Mouse (Mus musculus) E14TG2a.4 (cell line): ENCODE data around the gene Rell1.

Experiments
- CTCF ChIP-seq: conservative IDR thresholded peaks from 2 replicates; pipeline ENCODE4 v1.5.1; 2014; ENCODE audit warnings: low read length
- NANOG ChIP-seq: IDR thresholded peaks from 2 replicates; pipeline ENCODE4 v1.6.1; 2014; ENCODE audit warnings: borderline replicate concordance, low read length, mixed read lengths
- POU5F1 ChIP-seq: IDR thresholded peaks from 2 replicates; pipeline ENCODE4 v1.6.1; 2014; ENCODE audit warnings: low read length, borderline replicate concordance

- TF ChIP-seq CTCF (no peak), NANOG (no peak), POU5F1 (no peak)
Measured at GRCm38 (mm10) chr5:63886292-63886691, 82.4 kb downstream of the Rell1 start.
